Mouse (Mus musculus): Measurements from ENCODE around the gene Rhox2c.
"Not testable (repeated sequence)": the region's sequence is repeated elsewhere in the genome, so short reads cannot be mapped to it uniquely, and the experiment has no call there.

Rhox2c gene

GRCm38 (mm10) chrX:37453380-37453779, at the start of gene Rhox2c:
Gene Rhox2c (plus strand): TSS chrX:37453680.
- not testable (repeated sequence) for DNase-seq (ENCODE audit: low spot score in 2 of 2)

- DNase-seq (ENCODE audit: low spot score in 2 of 2), result not testable (repeated sequence)
Observed at GRCm38 (mm10) chrX:37411767-37412166, 41.7 kb upstream of the Rhox2c start, which contains the start of gene Rhox2b. Gene Rhox2b (plus strand): TSS chrX:37412067.

DNA sequence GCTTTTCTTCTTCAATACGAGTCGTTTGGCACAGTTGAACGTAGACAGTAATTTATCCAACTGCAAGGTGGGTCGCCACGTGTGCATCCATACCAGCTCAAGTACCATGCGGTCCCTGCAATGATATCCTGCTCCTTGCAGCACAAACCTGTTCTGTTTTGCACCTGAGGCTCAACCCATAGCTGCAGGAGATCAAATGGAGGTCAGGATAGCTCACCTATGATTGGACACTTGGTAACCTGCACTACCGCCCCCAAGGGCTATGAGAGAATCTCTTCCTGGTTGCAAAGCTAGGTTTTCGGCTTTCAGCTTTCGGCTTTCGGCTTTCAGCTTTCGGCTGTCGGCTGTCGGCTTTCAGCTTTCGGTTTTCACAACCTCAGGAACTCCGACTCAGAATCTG, 21.3 kb upstream of the Rhox2c start, which contains the start of gene Rhox4b:
Gene Rhox4b, plus strand, starts transcription at position 301 of the 400 bp plus-strand sequence.
- DNase-seq (ENCODE audit: low spot score in 2 of 2), result not testable (repeated sequence)

DNA sequence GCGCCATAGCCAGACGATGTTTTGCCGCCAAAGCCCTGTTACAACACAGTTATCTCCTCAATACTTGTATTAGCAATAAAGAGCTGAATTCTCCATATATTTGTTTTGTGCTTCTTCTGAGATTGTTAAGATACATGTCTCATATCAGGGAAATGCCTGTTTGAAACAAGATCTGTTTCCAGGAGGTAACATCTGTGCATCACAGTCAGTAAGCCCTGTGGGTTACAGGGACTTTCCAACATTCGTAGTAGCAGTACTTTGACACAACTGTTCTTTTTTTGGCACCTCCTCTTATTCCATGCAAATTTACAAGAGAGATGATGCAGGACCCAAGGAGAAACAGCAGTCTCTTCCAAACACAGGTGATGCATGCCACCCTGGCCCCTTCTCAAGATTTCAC, 4.8 kb downstream of the Rhox2c start, which contains the start of gene Rhox3c:
Gene Rhox3c, plus strand, starts transcription at position 301 of the 400 bp plus-strand sequence.
- DNase-seq (ENCODE audit: low spot score in 2 of 2), result not testable (repeated sequence)

DNA sequence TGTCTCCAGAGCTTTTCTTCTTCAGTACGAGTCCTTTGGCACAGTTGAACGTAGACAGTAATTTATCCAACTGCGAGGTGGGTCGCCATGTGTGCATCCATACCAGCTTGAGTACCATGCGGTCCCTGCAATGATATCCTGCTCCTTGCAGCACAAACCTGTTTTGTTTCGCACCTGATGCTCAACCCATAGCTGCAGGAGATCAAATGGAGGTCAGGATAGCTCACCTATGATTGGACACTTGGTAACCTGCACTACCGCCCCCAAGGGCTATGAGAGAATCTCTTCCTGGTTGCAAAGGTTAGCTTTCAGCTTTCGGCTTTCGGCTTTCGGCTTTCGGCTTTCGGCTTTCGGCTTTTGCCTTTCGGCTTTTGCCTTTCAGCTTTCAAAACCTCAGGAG, 26.6 kb downstream of the Rhox2c start, which contains the start of gene Rhox4c:
Gene Rhox4c, plus strand, starts transcription at position 301 of the 400 bp plus-strand sequence.
- not testable (repeated sequence) for DNase-seq (ENCODE audit: low spot score in 2 of 2)

- DNase-seq (ENCODE audit: low spot score in 2 of 2), result not testable (repeated sequence)
Observed at GRCm38 (mm10) chrX:37514059-37514458, 60.6 kb downstream of the Rhox2c start, which contains the start of gene Rhox4d. Gene Rhox4d (plus strand): TSS chrX:37514359.

All from spleen, postnatal 4 days (tissue).